Mouse (Mus musculus) embryonic facial prominence, embryonic 14.5 days (tissue): Measurements from ENCODE around the gene Arpc2. TPM values are rescaled to one million over a fixed set of nuclear protein-coding genes. Genes with fewer than 3 reads are reported as not detected.

Experiments used
- ATAC-seq: fragments of 200-750 bp; cut with Nextera tagmentation; 2 replicates; pipeline ENCODE4 v1.8.0; 2017; ENCODE audit warnings: low read depth, moderate number of reproducible peaks, moderate TSS enrichment
- DNase-seq: peaks from one replicate; pipeline ENCODE4 v3.0.0-alpha.2; 2015; ENCODE audit warnings: low spot score
- H3K27ac ChIP-seq: fragments of 300-500 bp; sonication (generic); replicated peaks from 2 replicates; pipeline ENCODE4 v1.5.1; 2014; ENCODE audit warnings: low read depth, mild to moderate bottlenecking, low read length, moderate library complexity
- H3K27me3 ChIP-seq: fragments of 300-500 bp; sonication (generic); replicated peaks from 2 replicates; pipeline ENCODE4 v1.6.1; 2014; ENCODE audit warnings: low read length; ENCODE audit not compliant: control insufficient read depth, insufficient read depth
- H3K36me3 ChIP-seq: fragments of 300-500 bp; sonication (generic); 2 replicates; pipeline ENCODE4 v1.6.1; 2014; ENCODE audit warnings: low read length, mixed read lengths; ENCODE audit not compliant: control insufficient read depth, insufficient read depth
- H3K4me1 ChIP-seq: fragments of 300-500 bp; sonication (generic); 2 replicates; pipeline ENCODE4 v1.6.1; 2014; ENCODE audit warnings: antibody characterized with exemption, low read length; ENCODE audit not compliant: control insufficient read depth, insufficient read depth
- H3K4me2 ChIP-seq: fragments of 300-500 bp; sonication (generic); 2 replicates; pipeline ENCODE4 v1.6.1; 2014; ENCODE audit warnings: low read depth, mild to moderate bottlenecking, low read length, moderate library complexity, mixed read lengths
- H3K4me3 ChIP-seq: fragments of 300-500 bp; sonication (generic); 2 replicates; pipeline ENCODE4 v1.5.1; 2014; ENCODE audit warnings: low read depth, mild to moderate bottlenecking, low read length
- H3K9ac ChIP-seq: fragments of 300-500 bp; sonication (generic); 2 replicates; pipeline ENCODE4 v1.6.1; 2014; ENCODE audit warnings: low read depth, mild to moderate bottlenecking, low read length, moderate library complexity, mixed read lengths
- H3K9me3 ChIP-seq: fragments of 300-500 bp; sonication (generic); 2 replicates; pipeline ENCODE4 v1.6.1; 2016; ENCODE audit warnings: low read length; ENCODE audit not compliant: control insufficient read depth
- WGBS: fragments of 180-500 bp; shearing (Covaris S2); extraction: QIAGEN DNeasy Blood & Tissue Kit; methylation state at CpG from one replicate; pipeline ENCODE4 v1.1.7; 2014; 5-methylcytosine and 5-hydroxymethylcytosine counted together
- polyA plus RNA-seq: library from polyadenylated mRNA; unstranded; fragments of >200 nt; fragmentation: Nextera tagmentation; extraction: Ambion mirVana; gene quantifications from 2 replicates; pipeline ENCODE4 v1.2.1, GENCODE M21; 2014

Gene Arpc2
- polyA plus RNA-seq, 1 experiment from 2014 or later = 341 TPM

- H3K9ac ChIP-seq = no peak overlapping the region
Observed at GRCm38 (mm10) chr1:74304946-74305345, 69.1 kb downstream of the Arpc2 start.

DNA sequence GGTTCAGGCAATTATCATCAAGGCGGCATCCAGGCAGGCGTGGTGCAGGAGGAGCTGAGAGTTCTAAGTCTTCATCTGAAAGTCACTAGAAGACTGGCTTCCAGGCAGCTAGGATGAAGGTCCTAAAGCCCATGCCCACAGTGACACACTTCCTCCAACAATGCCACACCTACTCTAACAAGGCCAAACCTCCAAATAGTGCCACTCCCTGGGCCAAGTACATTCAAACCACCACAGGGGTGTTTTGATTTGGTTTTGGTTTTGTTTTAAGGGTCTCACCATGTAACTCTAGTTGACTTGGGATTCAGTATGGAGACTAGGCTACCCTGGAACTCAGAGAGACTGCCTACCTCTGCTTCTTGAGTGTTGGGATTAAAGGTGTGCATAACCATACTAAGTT, 69.6 kb downstream of the Arpc2 start, which contains the start of gene Tmbim1:
Gene Tmbim1 (minus strand): TSS at position 101 of the 400 bp plus-strand sequence.
- H3K4me3 ChIP-seq = peak within 1 kb of the TSS; percentile 74
- H3K36me3 ChIP-seq = no peaks in the 10 kb centered on the region
- H3K9ac ChIP-seq = peak within 1 kb of the TSS; percentile 88
- no peak for DNase-seq
- WGBS = 91% methylated on average over 2 of the region's 2 CpGs
- no peaks in the 10 kb centered on the region for H3K27me3 ChIP-seq
- ATAC-seq = no peak
- H3K4me1 ChIP-seq = peaks cover 5% of the 10 kb centered on the region
- H3K9me3 ChIP-seq = no peaks in the 10 kb centered on the region
- H3K27ac ChIP-seq = peak within 1 kb of the TSS; percentile 87; the same call in 1 of the 2 replicates
- H3K4me2 ChIP-seq = peak within 1 kb of the TSS; percentile 77

More at GRCm38 (mm10) chr1:74304946-74305345, 69.1 kb downstream of the Arpc2 start:
- DNase-seq = no peak
- H3K36me3 ChIP-seq = no peaks in the 10 kb centered on the region
- 63% methylated on average over 4 of the region's 4 CpGs for WGBS
- no peak for ATAC-seq
- no peak overlapping the region for H3K4me3 ChIP-seq
- no peaks in the 10 kb centered on the region for H3K9me3 ChIP-seq
- H3K27me3 ChIP-seq = no peaks in the 10 kb centered on the region
- H3K27ac ChIP-seq = no peak overlapping the region
- H3K4me1 ChIP-seq = peaks cover 5% of the 10 kb centered on the region
- H3K4me2 ChIP-seq = no peak overlapping the region

- Histone ChIP-seq H3K4me1 (peaks cover 5% of the 10 kb centered on the region), H3K27ac (no peak overlapping the region), H3K4me2 (no peak overlapping the region), H3K27me3 (no peaks in the 10 kb centered on the region), H3K4me3 (no peak overlapping the region), H3K9me3 (no peaks in the 10 kb centered on the region), H3K9ac (no peak overlapping the region), H3K36me3 (no peaks in the 10 kb centered on the region)
- no peak for DNase-seq
- 95% methylated on average over 1 of the region's 1 CpGs for WGBS
- no peak for ATAC-seq
Observed at GRCm38 (mm10) chr1:74307146-74307545, 71.3 kb downstream of the Arpc2 start.

DNA sequence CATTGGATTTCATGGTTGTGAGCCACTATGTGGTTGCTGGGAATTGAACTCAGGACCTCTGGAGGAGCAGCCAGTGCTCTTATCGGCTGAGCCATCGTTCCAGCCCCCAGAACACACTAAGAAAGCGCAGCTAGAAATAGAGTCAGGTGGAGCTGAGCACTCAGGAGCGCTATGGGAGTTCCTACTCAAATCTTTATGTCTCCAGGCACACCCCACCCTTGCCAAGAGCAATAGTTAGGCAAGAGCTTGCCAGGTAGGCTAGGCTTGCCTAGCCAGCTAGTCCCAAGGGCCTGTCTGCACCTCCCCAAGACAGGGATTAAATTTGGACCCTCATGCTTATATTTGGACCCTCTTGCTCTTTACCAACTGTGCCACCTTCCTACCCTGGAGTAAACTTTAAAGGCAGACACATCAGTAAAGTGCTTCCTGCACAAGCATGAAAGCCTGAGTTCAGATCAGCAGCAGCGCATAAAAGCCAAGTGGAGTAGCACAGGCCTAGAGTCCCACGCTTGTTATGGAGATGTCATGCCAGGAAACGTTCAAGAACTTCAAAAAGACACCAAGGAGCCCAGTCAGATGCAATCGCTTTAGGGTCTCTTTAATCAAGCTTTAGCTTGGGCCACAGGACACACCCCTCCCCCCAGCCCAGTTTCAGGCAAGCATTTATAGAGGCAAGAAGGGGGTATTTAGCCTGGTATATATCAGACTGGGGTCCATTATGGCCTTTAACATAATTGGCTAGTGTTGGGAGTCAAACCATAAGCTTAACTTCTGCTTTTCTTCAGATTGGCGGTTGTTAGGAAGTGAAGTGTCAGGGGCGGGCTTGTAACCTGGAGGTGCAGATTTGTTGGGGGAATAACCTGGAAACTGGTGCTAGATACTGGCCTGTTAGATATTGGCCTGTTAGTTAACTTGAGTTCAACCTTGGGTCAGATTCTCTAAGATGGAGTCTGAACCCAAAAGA, 72.4 kb downstream of the Arpc2 start:
- DNase-seq = no peak

DNA sequence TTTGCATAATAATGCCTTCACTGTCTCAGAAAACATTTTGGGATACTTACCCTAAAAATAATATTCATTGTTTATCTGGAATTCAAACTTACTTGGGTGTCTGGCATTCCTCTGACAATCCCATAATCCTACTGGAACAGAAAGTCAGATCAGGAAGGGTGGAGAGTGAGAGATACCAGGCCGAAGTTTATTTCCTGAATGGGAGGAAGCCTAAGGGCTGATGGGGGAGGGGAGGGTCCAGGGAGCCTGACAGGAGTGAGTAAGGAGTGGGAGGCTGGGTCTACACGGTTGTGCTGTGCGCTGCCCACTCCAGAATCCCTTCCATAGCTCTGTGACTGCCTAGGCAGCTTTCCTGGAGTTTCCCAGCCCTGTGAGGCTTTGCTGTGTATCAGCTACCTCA, 73.9 kb downstream of the Arpc2 start:
- Histone ChIP-seq H3K36me3 (no peaks in the 10 kb centered on the region), H3K27ac (no peak overlapping the region), H3K27me3 (no peaks in the 10 kb centered on the region), H3K9me3 (no peaks in the 10 kb centered on the region), H3K4me1 (no peaks in the 10 kb centered on the region), H3K4me2 (no peak overlapping the region), H3K9ac (0 out of 2 replicates have a peak overlapping the region, but pooled peaks have one; percentile 2), H3K4me3 (no peak overlapping the region)
- no peak for DNase-seq
- 12% methylated on average over 2 of the region's 3 CpGs for WGBS
- ATAC-seq = no peak

More for the DNA sequence above, 72.4 kb downstream of the Arpc2 start:
- H3K27me3 ChIP-seq = no peaks in the 10 kb centered on the region
- H3K4me3 ChIP-seq = no peak overlapping the region
- H3K9ac ChIP-seq = no peak overlapping the region
- no peak overlapping the region for H3K27ac ChIP-seq
- ATAC-seq = no peak
- WGBS = 67% methylated on average over 10 of the region's 10 CpGs
- no peaks in the 10 kb centered on the region for H3K36me3 ChIP-seq
- no peaks in the 10 kb centered on the region for H3K9me3 ChIP-seq
- no peaks in the 10 kb centered on the region for H3K4me1 ChIP-seq
- no peak overlapping the region for H3K4me2 ChIP-seq

- Histone ChIP-seq H3K9ac (no peak overlapping the region), H3K4me1 (no peaks in the 10 kb centered on the region), H3K27me3 (no peaks in the 10 kb centered on the region), H3K36me3 (no peaks in the 10 kb centered on the region), H3K9me3 (no peaks in the 10 kb centered on the region), H3K27ac (no peak overlapping the region), H3K4me3 (no peak overlapping the region), H3K4me2 (no peak overlapping the region)
- WGBS = 2% methylated on average over 3 of the region's 3 CpGs
- ATAC-seq (peak; percentile 82; the same call in 1 of the 2 replicates), DNase-seq (peak; percentile 95)
Observed at GRCm38 (mm10) chr1:74313049-74313692, 77.3 kb downstream of the Arpc2 start.

GRCm38 (mm10) chr1:74314796-74315195, 78.9 kb downstream of the Arpc2 start:
- Histone ChIP-seq H3K36me3 (no peaks in the 10 kb centered on the region), H3K9me3 (no peaks in the 10 kb centered on the region), H3K27ac (no peak overlapping the region), H3K9ac (no peak overlapping the region), H3K4me1 (no peaks in the 10 kb centered on the region), H3K27me3 (no peaks in the 10 kb centered on the region), H3K4me2 (no peak overlapping the region), H3K4me3 (no peak overlapping the region)
- DNase-seq (no peak), ATAC-seq (no peak)
- 80% methylated on average over 3 of the region's 3 CpGs for WGBS

DNA sequence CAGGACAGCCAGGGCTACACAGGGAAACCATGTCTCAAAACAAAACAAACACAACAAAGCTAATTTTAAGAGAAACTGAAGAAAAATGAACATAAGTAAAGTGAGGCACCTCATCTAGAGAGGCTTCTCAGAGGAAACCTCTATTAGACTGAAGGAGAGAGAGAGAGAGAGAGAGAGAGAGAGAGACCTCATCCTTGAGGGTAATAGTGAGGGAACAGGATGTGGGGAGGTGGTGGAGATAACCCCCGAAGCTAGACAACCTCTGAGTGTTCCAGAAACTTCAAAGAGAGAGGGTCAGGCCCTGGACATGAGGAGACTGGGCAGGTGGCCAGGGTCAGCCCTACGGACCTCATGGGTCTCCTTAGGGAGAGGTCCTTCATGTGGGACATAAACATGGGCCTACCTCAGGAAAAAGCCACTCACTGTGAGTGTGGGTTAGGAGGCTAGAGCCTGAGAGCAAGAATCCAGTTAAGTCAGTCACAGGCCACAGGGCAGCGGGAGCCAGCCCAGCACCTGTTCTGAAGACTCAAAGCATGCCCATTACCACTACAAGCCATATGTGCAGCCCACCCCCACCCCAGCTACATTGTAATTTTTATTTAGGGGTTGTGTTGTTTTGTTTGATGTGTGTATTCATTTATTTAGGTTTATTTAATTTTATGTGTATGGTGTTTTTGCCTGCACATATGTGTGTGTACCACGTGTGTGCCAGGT, 80.4 kb downstream of the Arpc2 start:
- Histone ChIP-seq H3K27ac (no peak overlapping the region), H3K4me3 (no peak overlapping the region), H3K4me2 (no peak overlapping the region), H3K27me3 (no peaks in the 10 kb centered on the region), H3K36me3 (no peaks in the 10 kb centered on the region), H3K4me1 (no peaks in the 10 kb centered on the region), H3K9ac (no peak overlapping the region), H3K9me3 (no peaks in the 10 kb centered on the region)
- ATAC-seq = no peak
- no peak for DNase-seq
- WGBS = 61% methylated on average over 4 of the region's 4 CpGs
